Mouse (Mus musculus): ENCODE measurements around the gene Slc6a6. TPM values are rescaled to one million over a fixed set of nuclear protein-coding genes. Genes with fewer than 3 reads are reported as not detected.

The Slc6a6 gene
- polyA plus RNA-seq, 1 experiment from 2014 or later, result 54.6 TPM

- no peaks in the 10 kb centered on the region for H3K27me3 ChIP-seq (replicated peaks)
- H3K4me1 ChIP-seq, result peaks cover 24% of the 10 kb centered on the region
- 0 out of 2 replicates have a peak overlapping the region, but pooled peaks have one; percentile 51 for H3K27ac ChIP-seq
- ATAC-seq (ENCODE audit: insufficient read depth, low FRiP score, low read depth), result no peak
- no peaks in the 10 kb centered on the region for H3K9me3 ChIP-seq
- 82% methylated on average over 7 of the region's 7 CpGs for WGBS
- H3K4me3 ChIP-seq (replicated peaks), result no peak overlapping the region
- H3K4me2 ChIP-seq, result no peak overlapping the region
- H3K9ac ChIP-seq, result no peak overlapping the region
- peaks cover 27% of the 10 kb centered on the region for H3K36me3 ChIP-seq
These were observed 53.6 kb downstream of the Slc6a6 start for GRCm38 (mm10) chr6:91737451-91737850.

GRCm38 (mm10) chr6:91738058-91738457, 54.2 kb downstream of the Slc6a6 start:
- 44% methylated on average over 5 of the region's 5 CpGs for WGBS
- H3K4me1 ChIP-seq, result peaks cover 24% of the 10 kb centered on the region
- peaks cover 27% of the 10 kb centered on the region for H3K36me3 ChIP-seq
- H3K27me3 ChIP-seq (replicated peaks), result no peaks in the 10 kb centered on the region
- no peaks in the 10 kb centered on the region for H3K9me3 ChIP-seq
- H3K4me3 ChIP-seq (replicated peaks), result no peak overlapping the region
- no peak overlapping the region for H3K9ac ChIP-seq
- peak overlapping the region; percentile 51 for H3K27ac ChIP-seq
- 0 out of 2 replicates have a peak, but pooled peaks have one; percentile 44 for ATAC-seq (ENCODE audit: insufficient read depth, low FRiP score, low read depth)
- no peak overlapping the region for H3K4me2 ChIP-seq

- Histone ChIP-seq H3K4me2 (no peak overlapping the region), H3K4me1 (peaks cover 26% of the 10 kb centered on the region), H3K27me3 (replicated peaks) (no peaks in the 10 kb centered on the region), H3K36me3 (peaks cover 29% of the 10 kb centered on the region), H3K9me3 (no peaks in the 10 kb centered on the region), H3K9ac (no peak overlapping the region), H3K27ac (0 out of 2 replicates have a peak overlapping the region, but pooled peaks have one; percentile 22), H3K4me3 (replicated peaks) (no peak overlapping the region)
- peak; percentile 45 for ATAC-seq (ENCODE audit: insufficient read depth, low FRiP score, low read depth)
- 62% methylated on average over 11 of the region's 11 CpGs for WGBS
These were observed 57.2 kb downstream of the Slc6a6 start for GRCm38 (mm10) chr6:91741046-91741445.

GRCm38 (mm10) chr6:91742466-91742865, 58.6 kb downstream of the Slc6a6 start:
- 53% methylated on average over 3 of the region's 3 CpGs for WGBS
- no peak overlapping the region for H3K27ac ChIP-seq
- H3K27me3 ChIP-seq (replicated peaks), result no peaks in the 10 kb centered on the region
- no peak overlapping the region for H3K4me2 ChIP-seq
- H3K4me1 ChIP-seq, result peaks cover 13% of the 10 kb centered on the region; the same call in 1 of the 2 replicates
- H3K36me3 ChIP-seq, result peaks cover 29% of the 10 kb centered on the region
- H3K4me3 ChIP-seq (replicated peaks), result no peak overlapping the region
- H3K9ac ChIP-seq, result no peak overlapping the region
- no peak for ATAC-seq (ENCODE audit: insufficient read depth, low FRiP score, low read depth)
- H3K9me3 ChIP-seq, result no peaks in the 10 kb centered on the region

- Histone ChIP-seq H3K9me3 (no peaks in the 10 kb centered on the region), H3K27ac (no peak overlapping the region), H3K4me2 (no peak overlapping the region), H3K36me3 (peaks cover 32% of the 10 kb centered on the region), H3K4me1 (peaks cover 8% of the 10 kb centered on the region; the same call in 1 of the 2 replicates), H3K9ac (no peak overlapping the region), H3K27me3 (replicated peaks) (no peaks in the 10 kb centered on the region), H3K4me3 (replicated peaks) (no peak overlapping the region)
- ATAC-seq (ENCODE audit: insufficient read depth, low FRiP score, low read depth), result no peak
- WGBS, result 86% methylated on average over 8 of the region's 8 CpGs
These were observed 59.1 kb downstream of the Slc6a6 start for GRCm38 (mm10) chr6:91742995-91743394.

- no peak overlapping the region for H3K4me3 ChIP-seq (replicated peaks)
- H3K9me3 ChIP-seq, result no peaks in the 10 kb centered on the region
- no peak overlapping the region for H3K27ac ChIP-seq
- H3K4me2 ChIP-seq, result no peak overlapping the region
- peaks cover 35% of the 10 kb centered on the region for H3K36me3 ChIP-seq
- 47% methylated on average over 4 of the region's 4 CpGs for WGBS
- H3K9ac ChIP-seq, result no peak overlapping the region
- H3K27me3 ChIP-seq (replicated peaks), result no peaks in the 10 kb centered on the region
- ATAC-seq (ENCODE audit: insufficient read depth, low FRiP score, low read depth), result no peak
- peaks cover 4% of the 10 kb centered on the region; the same call in 1 of the 2 replicates for H3K4me1 ChIP-seq
These were observed 60.0 kb downstream of the Slc6a6 start for GRCm38 (mm10) chr6:91743886-91744285.

- Histone ChIP-seq H3K36me3 (peaks cover 39% of the 10 kb centered on the region), H3K4me2 (no peak overlapping the region), H3K9ac (no peak overlapping the region), H3K27ac (no peak overlapping the region), H3K9me3 (no peaks in the 10 kb centered on the region), H3K27me3 (replicated peaks) (no peaks in the 10 kb centered on the region), H3K4me1 (peaks cover 4% of the 10 kb centered on the region; the same call in 1 of the 2 replicates), H3K4me3 (replicated peaks) (no peak overlapping the region)
- no peak for ATAC-seq (ENCODE audit: insufficient read depth, low FRiP score, low read depth)
- 75% methylated on average over 3 of the region's 3 CpGs for WGBS
These were observed 61.4 kb downstream of the Slc6a6 start for GRCm38 (mm10) chr6:91745246-91745645.

GRCm38 (mm10) chr6:91745947-91746582, 62.2 kb downstream of the Slc6a6 start:
- Histone ChIP-seq H3K4me3 (replicated peaks) (no peak overlapping the region), H3K9me3 (no peaks in the 10 kb centered on the region), H3K27ac (no peak overlapping the region), H3K4me1 (peaks cover 4% of the 10 kb centered on the region; the same call in 1 of the 2 replicates), H3K36me3 (peaks cover 40% of the 10 kb centered on the region), H3K9ac (no peak overlapping the region), H3K27me3 (replicated peaks) (no peaks in the 10 kb centered on the region), H3K4me2 (no peak overlapping the region)
- 69% methylated on average over 7 of the region's 7 CpGs for WGBS
- no peak for ATAC-seq (ENCODE audit: insufficient read depth, low FRiP score, low read depth)

- H3K27me3 ChIP-seq (replicated peaks), result no peaks in the 10 kb centered on the region
- no peak overlapping the region for H3K27ac ChIP-seq
- no peak overlapping the region for H3K4me3 ChIP-seq (replicated peaks)
- 78% methylated on average over 5 of the region's 5 CpGs for WGBS
- no peak overlapping the region for H3K9ac ChIP-seq
- no peaks in the 10 kb centered on the region for H3K9me3 ChIP-seq
- H3K36me3 ChIP-seq, result peaks cover 36% of the 10 kb centered on the region
- peaks cover 4% of the 10 kb centered on the region; the same call in 1 of the 2 replicates for H3K4me1 ChIP-seq
- no peak overlapping the region for H3K4me2 ChIP-seq
- ATAC-seq (ENCODE audit: insufficient read depth, low FRiP score, low read depth), result no peak
These were observed 62.9 kb downstream of the Slc6a6 start for GRCm38 (mm10) chr6:91746776-91747175.

GRCm38 (mm10) chr6:91750976-91751375, 67.1 kb downstream of the Slc6a6 start:
- ATAC-seq (ENCODE audit: insufficient read depth, low FRiP score, low read depth), result no peak
- Histone ChIP-seq H3K36me3 (peaks cover 23% of the 10 kb centered on the region), H3K9ac (no peak overlapping the region), H3K4me2 (no peak overlapping the region), H3K9me3 (no peaks in the 10 kb centered on the region), H3K4me1 (0 out of 2 replicates have a peak, but pooled peaks cover 3% of the 10 kb centered on the region), H3K27me3 (replicated peaks) (no peaks in the 10 kb centered on the region), H3K4me3 (replicated peaks) (no peak overlapping the region), H3K27ac (no peak overlapping the region)
- 86% methylated on average over 3 of the region's 3 CpGs for WGBS

- no peak overlapping the region for H3K4me2 ChIP-seq
- H3K9ac ChIP-seq, result no peak overlapping the region
- H3K27ac ChIP-seq, result no peak overlapping the region
- WGBS, result 60% methylated on average over 8 of the region's 8 CpGs
- no peak overlapping the region for H3K4me3 ChIP-seq (replicated peaks)
- peaks cover 21% of the 10 kb centered on the region for H3K36me3 ChIP-seq
- no peaks in the 10 kb centered on the region for H3K9me3 ChIP-seq
- H3K27me3 ChIP-seq (replicated peaks), result no peaks in the 10 kb centered on the region
- ATAC-seq (ENCODE audit: insufficient read depth, low FRiP score, low read depth), result no peak
- 0 out of 2 replicates have a peak, but pooled peaks cover 3% of the 10 kb centered on the region for H3K4me1 ChIP-seq
These were observed 69.0 kb downstream of the Slc6a6 start for GRCm38 (mm10) chr6:91752884-91753283.

- no peak for ATAC-seq (ENCODE audit: insufficient read depth, low FRiP score, low read depth)
- Histone ChIP-seq H3K9ac (no peak overlapping the region), H3K4me2 (no peak overlapping the region), H3K36me3 (peaks cover 9% of the 10 kb centered on the region; the same call in 1 of the 2 replicates), H3K9me3 (no peaks in the 10 kb centered on the region), H3K4me1 (0 out of 2 replicates have a peak, but pooled peaks cover 3% of the 10 kb centered on the region), H3K27me3 (replicated peaks) (no peaks in the 10 kb centered on the region), H3K4me3 (replicated peaks) (no peak overlapping the region), H3K27ac (0 out of 2 replicates have a peak overlapping the region, but pooled peaks have one; percentile 0)
- 56% methylated on average over 6 of the region's 6 CpGs for WGBS
These were observed 70.2 kb downstream of the Slc6a6 start for GRCm38 (mm10) chr6:91754098-91754497.
